Mouse (Mus musculus) myocyte (in vitro differentiated cells): ENCODE data around the gene Nudt2. TPM values are rescaled to one million over a fixed set of nuclear protein-coding genes. Genes with fewer than 3 reads are reported as not detected.
"Not testable (repeated sequence)": the region's sequence is repeated elsewhere in the genome, so short reads cannot be mapped to it uniquely, and the experiment has no call there.

Experiments
- H3K27me3 ChIP-seq: one replicate; pipeline ENCODE4 v1.6.1; 2011; ENCODE audit not compliant: control insufficient read depth, insufficient read depth, insufficient read length
- H3K36me3 ChIP-seq: one replicate; pipeline ENCODE4 v1.6.1; 2011; ENCODE audit not compliant: control insufficient read depth, insufficient read depth
- H3K4me2 ChIP-seq: one replicate; pipeline ENCODE4 v1.6.1; 2011; ENCODE audit warnings: low read depth, control low read depth
- H3K4me3 ChIP-seq: one replicate; pipeline ENCODE4 v1.5.1; 2011; ENCODE audit warnings: mild to moderate bottlenecking, control low read depth, moderate library complexity
- H3K79me2 ChIP-seq: one replicate; pipeline ENCODE4 v1.6.1; 2011; ENCODE audit not compliant: control insufficient read depth, insufficient read depth
- H3ac ChIP-seq: one replicate; pipeline ENCODE4 v1.6.1; 2011; ENCODE audit not compliant: control insufficient read depth, insufficient read length
- CEBPB ChIP-seq: IDR thresholded peaks from 2 replicates; pipeline ENCODE4 v1.6.1; 2011; ENCODE audit warnings: mild to moderate bottlenecking, moderate library complexity; ENCODE audit not compliant: poor library complexity, insufficient read depth, severe bottlenecking
- E2F4 ChIP-seq: IDR thresholded peaks from one replicate; pipeline ENCODE4 v1.6.1; 2011; ENCODE audit warnings: mild to moderate bottlenecking, control low read depth, moderate library complexity; ENCODE audit not compliant: insufficient read depth
- MAX ChIP-seq: IDR thresholded peaks from one replicate; pipeline ENCODE4 v1.6.1; 2011; ENCODE audit warnings: low read depth, mild to moderate bottlenecking, control low read depth
- MYOD1 ChIP-seq, 3 experiments: IDR thresholded peaks; one replicate each; pipeline ENCODE4 v1.6.1; 2011; ENCODE audit warnings: control low read depth in 2 of 3, low read depth in 2 of 3, mild to moderate bottlenecking in 2 of 3, moderate library complexity in 1 of 3; ENCODE audit not compliant: insufficient read length in 2 of 3, control insufficient read depth in 1 of 3
- MYOG ChIP-seq, 3 experiments: IDR thresholded peaks; one replicate each; pipeline ENCODE4 v1.6.1; 2011; ENCODE audit warnings: control low read depth in 2 of 3, low read depth in 2 of 3, mild to moderate bottlenecking in 2 of 3; ENCODE audit not compliant: insufficient read length in 2 of 3, control insufficient read depth in 1 of 3, insufficient read depth in 1 of 3
- POLR2A ChIP-seq: IDR thresholded peaks from one replicate; pipeline ENCODE4 v1.6.1; 2011; ENCODE audit warnings: low read depth, mild to moderate bottlenecking, control low read depth, moderate library complexity; ENCODE audit not compliant: insufficient read length
- POLR2AphosphoS2 ChIP-seq: IDR thresholded peaks from one replicate; pipeline ENCODE4 v1.6.1; 2011; ENCODE audit warnings: low read depth, control low read depth; ENCODE audit not compliant: insufficient read length
- REST ChIP-seq: IDR thresholded peaks from one replicate; pipeline ENCODE4 v1.6.1; 2011; ENCODE audit warnings: mild to moderate bottlenecking, control low read depth, moderate library complexity; ENCODE audit not compliant: insufficient read depth, insufficient read length
- SRF ChIP-seq: IDR thresholded peaks from one replicate; pipeline ENCODE4 v1.6.1; 2011; ENCODE audit warnings: low read depth; ENCODE audit not compliant: control insufficient read depth, insufficient read length
- TCF12 ChIP-seq: IDR thresholded peaks from one replicate; pipeline ENCODE4 v1.6.1; 2011; ENCODE audit warnings: mild to moderate bottlenecking, control low read depth; ENCODE audit not compliant: poor library complexity, insufficient read depth, severe bottlenecking
- TCF3 ChIP-seq: IDR thresholded peaks from one replicate; pipeline ENCODE4 v1.6.1; 2011; ENCODE audit warnings: low read depth, control low read depth; ENCODE audit not compliant: insufficient read length
- USF1 ChIP-seq: IDR thresholded peaks from one replicate; pipeline ENCODE4 v1.6.1; 2011; ENCODE audit warnings: low read depth, mild to moderate bottlenecking, control low read depth, moderate library complexity
- polyA plus RNA-seq: library from polyadenylated mRNA; unstranded; fragments of >200 nt; fragmentation: generic; extraction: Trizol; gene quantifications from one replicate; pipeline ENCODE4 v1.2.1, GENCODE M21; 2012; ENCODE audit warnings: missing spikeins

The Nudt2 gene
- polyA plus RNA-seq, 1 experiment, result 36.9 TPM

DNA sequence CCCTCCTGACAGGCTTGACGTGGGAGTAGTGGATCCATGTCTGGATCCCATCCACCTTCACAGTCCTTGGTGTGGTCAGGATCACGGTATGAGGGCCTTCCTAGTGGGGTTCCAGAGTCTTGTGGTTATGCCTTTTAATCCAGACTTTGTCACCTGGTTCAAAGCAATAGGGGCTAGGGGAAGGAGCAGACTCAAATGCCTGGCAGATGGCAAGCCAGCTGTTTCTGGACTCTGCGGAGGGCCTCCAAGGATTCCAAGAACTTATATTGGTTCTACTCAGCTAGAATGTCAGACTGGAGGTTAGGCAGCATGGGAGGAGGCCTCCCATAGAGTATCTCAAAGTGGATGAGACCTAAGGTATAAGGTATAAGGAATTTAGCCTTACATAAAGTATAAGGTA, 17.4 kb upstream of the Nudt2 start:
- TF ChIP-seq E2F4 (no peak), MYOG (IDR thresholded peaks at IDR 0.05; ENCODE audit: control insufficient read depth in 1 of 3, insufficient read depth in 1 of 3, insufficient read length in 2 of 3, low read depth in 2 of 3) (peak in 2 of 3 experiments; percentile 37 to 62), TCF12 (peak; percentile 39), CEBPB (no peak), REST (no peak), MYOD1 (IDR thresholded peaks at IDR 0.05; ENCODE audit: control insufficient read depth in 1 of 3, insufficient read length in 2 of 3, low read depth in 2 of 3) (peak in 1 of 3 experiments; percentile 63), SRF (no peak)
- no peak overlapping the region for H3ac ChIP-seq
- H3K79me2 ChIP-seq, result peaks cover 6% of the 10 kb centered on the region
- no peak overlapping the region for H3K4me3 ChIP-seq
- no peaks in the 10 kb centered on the region for H3K27me3 ChIP-seq
- H3K36me3 ChIP-seq, result peaks cover 2% of the 10 kb centered on the region
- no peak overlapping the region for H3K4me2 ChIP-seq

DNA sequence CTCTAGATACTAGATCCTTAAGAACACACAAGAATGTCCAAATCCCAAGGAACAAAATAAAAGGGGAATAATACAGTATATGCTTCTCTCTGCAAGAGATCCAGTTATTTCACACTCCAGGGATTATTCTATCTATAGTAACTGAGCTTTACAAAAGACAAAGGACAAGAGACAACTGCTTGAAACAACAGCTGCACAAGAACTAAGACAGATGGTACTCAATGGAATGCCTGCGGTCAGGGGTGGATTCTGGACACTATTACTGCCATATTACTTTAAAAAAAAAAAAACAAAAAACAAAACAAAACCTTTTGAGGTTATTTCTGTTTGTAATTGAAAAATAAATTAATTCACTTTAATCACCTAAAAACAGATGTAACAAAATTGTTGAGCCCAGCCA, 4.3 kb upstream of the Nudt2 start:
- Histone ChIP-seq H3ac (no peak overlapping the region), H3K79me2 (peaks cover 32% of the 10 kb centered on the region), H3K4me3 (no peak overlapping the region), H3K36me3 (no peaks in the 10 kb centered on the region), H3K4me2 (peak overlapping the region; percentile 52), H3K27me3 (no peaks in the 10 kb centered on the region)
- no peak for TF ChIP-seq POLR2A
- TF ChIP-seq MYOD1 (IDR thresholded peaks at IDR 0.05; ENCODE audit: control insufficient read depth in 1 of 3, insufficient read length in 2 of 3, low read depth in 2 of 3), result peak; percentile 87 to 96 (median 88)
- TF ChIP-seq USF1, result no peak
- no peak for TF ChIP-seq POLR2AphosphoS2
- peak; percentile 92 for TF ChIP-seq TCF12
- TF ChIP-seq MAX, result no peak
- peak; percentile 79 for TF ChIP-seq TCF3
- no peak for TF ChIP-seq REST
- TF ChIP-seq SRF, result no peak
- no peak for TF ChIP-seq CEBPB
- no peak for TF ChIP-seq E2F4
- peak in 1 of 3 experiments; percentile 98 for TF ChIP-seq MYOG (IDR thresholded peaks at IDR 0.05; ENCODE audit: control insufficient read depth in 1 of 3, insufficient read depth in 1 of 3, insufficient read length in 2 of 3, low read depth in 2 of 3)

DNA sequence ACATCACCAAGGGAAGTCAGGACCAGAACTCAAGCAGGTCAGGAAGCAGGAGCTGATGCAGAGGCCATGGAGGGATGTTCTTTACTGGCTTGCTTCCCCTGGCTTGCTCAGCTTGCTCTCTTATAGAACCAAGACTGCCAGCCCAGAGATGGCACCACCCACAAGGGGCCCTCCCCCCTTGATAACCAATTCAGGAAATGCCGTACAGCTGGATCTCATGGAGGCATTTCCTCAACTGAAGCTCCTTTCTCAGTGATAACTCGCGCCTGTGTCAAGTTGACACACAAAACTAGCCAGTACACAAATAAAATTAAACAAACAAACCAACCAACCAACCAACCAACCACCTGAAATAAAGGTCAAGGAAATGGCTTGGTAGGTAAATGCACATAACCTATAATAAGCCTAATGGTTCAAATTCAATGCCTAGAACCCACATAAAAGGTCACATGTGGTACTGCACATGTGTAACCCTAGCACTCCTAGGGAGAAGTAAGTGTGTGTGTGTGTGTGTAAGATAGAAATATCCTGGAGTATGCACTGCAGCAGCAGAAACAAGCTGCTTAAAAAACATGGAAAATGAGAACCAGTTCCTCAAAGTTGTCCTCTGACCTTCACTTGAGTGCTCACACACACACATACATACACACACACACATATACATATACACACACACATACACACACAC, 1.8 kb upstream of the Nudt2 start:
- H3K36me3 ChIP-seq, H3K27me3 ChIP-seq, H3ac ChIP-seq: not testable (repeated sequence)
- Histone ChIP-seq H3K4me3 (peak overlapping the region; percentile 74), H3K4me2 (peak overlapping the region; percentile 88), H3K79me2 (peaks cover 32% of the 10 kb centered on the region)

DNA sequence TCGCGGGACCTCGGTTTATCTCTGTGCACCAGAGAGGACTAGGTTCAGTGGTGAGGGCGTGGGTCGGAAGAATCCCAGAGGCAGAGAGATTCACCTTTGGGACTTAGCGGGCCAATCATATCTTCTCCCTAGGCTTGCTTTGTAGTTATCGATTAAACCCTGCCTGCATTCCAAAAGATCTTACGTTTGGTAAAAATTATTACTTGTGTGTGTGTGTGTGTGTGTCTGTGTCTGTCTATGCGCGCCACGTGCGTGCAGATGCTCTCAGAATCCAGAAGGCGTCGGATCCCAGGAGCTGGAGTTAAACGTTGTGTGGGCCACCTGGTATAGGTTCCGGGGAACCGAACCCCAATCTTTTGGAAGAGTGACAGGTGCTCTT, 325 bp downstream of the Nudt2 start:
- Histone ChIP-seq H3K27me3 (no peaks in the 10 kb centered on the region), H3K4me2 (peak overlapping the region; percentile 88), H3K36me3 (peaks cover 2% of the 10 kb centered on the region), H3K4me3 (peak overlapping the region; percentile 74), H3ac (peak overlapping the region; percentile 64), H3K79me2 (peaks cover 32% of the 10 kb centered on the region)
- TF ChIP-seq POLR2AphosphoS2, result no peak
- no peak for TF ChIP-seq POLR2A
- TF ChIP-seq REST, result no peak
- TF ChIP-seq TCF3, result no peak
- no peak for TF ChIP-seq E2F4
- no peak for TF ChIP-seq MYOD1 (IDR thresholded peaks at IDR 0.05; ENCODE audit: control insufficient read depth in 1 of 3, insufficient read length in 2 of 3, low read depth in 2 of 3)
- TF ChIP-seq MYOG (IDR thresholded peaks at IDR 0.05; ENCODE audit: control insufficient read depth in 1 of 3, insufficient read depth in 1 of 3, insufficient read length in 2 of 3, low read depth in 2 of 3), result no peak
- TF ChIP-seq SRF, result no peak
- no peak for TF ChIP-seq MAX
- no peak for TF ChIP-seq CEBPB
- TF ChIP-seq TCF12, result no peak
- TF ChIP-seq USF1, result no peak

DNA sequence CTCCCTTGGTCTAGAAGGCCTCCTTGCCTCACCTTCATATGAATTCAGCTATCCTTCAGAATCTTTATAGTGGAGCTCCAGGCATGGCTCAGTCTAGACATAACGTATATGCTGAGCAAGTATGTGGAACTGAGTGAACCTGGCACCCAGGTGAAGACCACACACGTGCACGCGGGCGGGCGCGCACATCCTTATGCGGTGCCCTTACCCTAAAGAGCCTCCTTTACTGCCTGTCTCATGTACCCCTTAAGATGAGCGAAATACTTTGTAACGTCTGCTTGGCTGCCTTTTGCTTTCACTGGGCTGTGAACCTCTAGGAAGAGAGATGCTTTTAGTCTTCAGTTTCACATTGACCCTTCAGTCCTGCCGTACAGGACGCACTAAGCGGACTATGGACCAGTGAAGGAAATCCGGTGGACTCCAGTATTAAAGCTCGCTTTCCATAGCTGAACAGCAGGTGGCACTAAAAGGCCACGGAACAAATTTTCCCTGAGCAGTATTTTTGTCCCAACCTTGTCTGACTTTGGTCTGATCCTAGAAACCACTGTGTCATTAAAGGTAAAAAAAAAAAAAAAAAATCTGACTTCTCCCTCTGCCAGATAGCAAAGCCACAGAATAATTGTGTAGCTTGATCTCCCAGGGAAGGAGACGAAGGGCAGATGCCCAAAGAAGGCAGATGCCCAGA, 3.6 kb downstream of the Nudt2 start:
- peaks cover 9% of the 10 kb centered on the region for H3K79me2 ChIP-seq
- TF ChIP-seq USF1, result no peak
- TF ChIP-seq POLR2A, result no peak
- TF ChIP-seq MYOG (IDR thresholded peaks at IDR 0.05; ENCODE audit: control insufficient read depth in 1 of 3, insufficient read depth in 1 of 3, insufficient read length in 2 of 3, low read depth in 2 of 3), result no peak
- TF ChIP-seq MYOD1 (IDR thresholded peaks at IDR 0.05; ENCODE audit: control insufficient read depth in 1 of 3, insufficient read length in 2 of 3, low read depth in 2 of 3), result no peak
- TF ChIP-seq POLR2AphosphoS2, result no peak
- no peak for TF ChIP-seq E2F4
- no peak for TF ChIP-seq SRF
- no peak for TF ChIP-seq TCF12
- TF ChIP-seq REST, result no peak
- TF ChIP-seq TCF3, result no peak
- TF ChIP-seq CEBPB, result no peak
- no peaks in the 10 kb centered on the region for H3K27me3 ChIP-seq
- no peak overlapping the region for H3K4me3 ChIP-seq
- no peak overlapping the region for H3ac ChIP-seq
- H3K36me3 ChIP-seq, result peaks cover 4% of the 10 kb centered on the region
- H3K4me2 ChIP-seq, result no peak overlapping the region
